Mouse (Mus musculus): ENCODE measurements at regions not wholly inside any gene's neighbourhood (a gene's known extent, or its start where the extent isn't known, plus 50 kb on each side); places are given as distances from the start of the nearest gene placed in this dataset.

GRCm38 (mm10) chr9:91207281-91207680 is 154.9 kb upstream of the Zic4 start:
- ATAC-seq (ENCODE audit: low read depth) = no peak
- Histone ChIP-seq H3K4me1 (ENCODE audit: control insufficient read depth, low read depth, low read length) (no peaks in the 10 kb centered on the region), H3K27ac (ENCODE audit: low read length) (no peak overlapping the region), H3K27me3 (ENCODE audit: control insufficient read depth, insufficient read depth, low read depth, low read length) (no peaks in the 10 kb centered on the region), H3K9me3 (replicated peaks; ENCODE audit: control insufficient read depth, low read length) (no peaks in the 10 kb centered on the region), H3K4me3 (ENCODE audit: low read depth, low read length) (no peak overlapping the region), H3K4me2 (ENCODE audit: low read depth, low read length) (no peak overlapping the region), H3K36me3 (ENCODE audit: control insufficient read depth, insufficient read depth) (no peaks in the 10 kb centered on the region), H3K9ac (ENCODE audit: low read depth, low read length) (no peak overlapping the region)
- WGBS (ENCODE audit: insufficient replicate concordance) = 39% methylated on average over 2 of the region's 2 CpGs

- 33% methylated on average over 10 of the region's 10 CpGs for WGBS (ENCODE audit: insufficient replicate concordance)
These were observed 134.4 kb upstream of the Zic4 start for GRCm38 (mm10) chr9:91227673-91228440.

GRCm38 (mm10) chr9:91228525-91228924 is 133.7 kb upstream of the Zic4 start:
- no peak overlapping the region for H3K9ac ChIP-seq (ENCODE audit: low read depth, low read length)
- H3K4me1 ChIP-seq (ENCODE audit: control insufficient read depth, low read depth, low read length) = no peaks in the 10 kb centered on the region
- no peak for ATAC-seq (ENCODE audit: low read depth)
- H3K9me3 ChIP-seq (replicated peaks; ENCODE audit: control insufficient read depth, low read length) = no peaks in the 10 kb centered on the region; the same call in 1 of the 2 replicates
- no peak overlapping the region for H3K4me2 ChIP-seq (ENCODE audit: low read depth, low read length)
- H3K27me3 ChIP-seq (ENCODE audit: control insufficient read depth, insufficient read depth, low read depth, low read length) = no peaks in the 10 kb centered on the region
- WGBS (ENCODE audit: insufficient replicate concordance) = 50% methylated on average over 5 of the region's 5 CpGs
- no peak overlapping the region for H3K27ac ChIP-seq (ENCODE audit: low read length)
- no peaks in the 10 kb centered on the region for H3K36me3 ChIP-seq (ENCODE audit: control insufficient read depth, insufficient read depth)
- H3K4me3 ChIP-seq (ENCODE audit: low read depth, low read length) = no peak overlapping the region

More at GRCm38 (mm10) chr9:91227673-91228440, 134.4 kb upstream of the Zic4 start:
- no peak overlapping the region for H3K9ac ChIP-seq (ENCODE audit: low read depth, low read length)
- H3K27ac ChIP-seq (ENCODE audit: low read length) = no peak overlapping the region
- no peaks in the 10 kb centered on the region for H3K36me3 ChIP-seq (ENCODE audit: control insufficient read depth, insufficient read depth)
- H3K4me2 ChIP-seq (ENCODE audit: low read depth, low read length) = no peak overlapping the region
- ATAC-seq (ENCODE audit: low read depth) = no peak
- H3K4me1 ChIP-seq (ENCODE audit: control insufficient read depth, low read depth, low read length) = no peaks in the 10 kb centered on the region
- no peak overlapping the region for H3K4me3 ChIP-seq (ENCODE audit: low read depth, low read length)
- no peaks in the 10 kb centered on the region for H3K27me3 ChIP-seq (ENCODE audit: control insufficient read depth, insufficient read depth, low read depth, low read length)
- H3K9me3 ChIP-seq (replicated peaks; ENCODE audit: control insufficient read depth, low read length) = no peaks in the 10 kb centered on the region; the same call in 1 of the 2 replicates

GRCm38 (mm10) chr9:91253886-91254285 is 108.3 kb upstream of the Zic4 start:
- H3K36me3 ChIP-seq (ENCODE audit: control insufficient read depth, insufficient read depth) = no peaks in the 10 kb centered on the region

GRCm38 (mm10) chr9:91291340-91291739 is 70.9 kb upstream of the Zic4 start:
- H3K4me2 ChIP-seq (ENCODE audit: low read depth, low read length) = no peak overlapping the region
- no peak for ATAC-seq (ENCODE audit: low read depth)
- no peaks in the 10 kb centered on the region for H3K4me1 ChIP-seq (ENCODE audit: control insufficient read depth, low read depth, low read length)
- H3K27ac ChIP-seq (ENCODE audit: low read length) = no peak overlapping the region
- no peak overlapping the region for H3K9ac ChIP-seq (ENCODE audit: low read depth, low read length)
- H3K4me3 ChIP-seq (ENCODE audit: low read depth, low read length) = no peak overlapping the region
- no peaks in the 10 kb centered on the region for H3K36me3 ChIP-seq (ENCODE audit: control insufficient read depth, insufficient read depth)
- H3K27me3 ChIP-seq (ENCODE audit: control insufficient read depth, insufficient read depth, low read depth, low read length) = no peaks in the 10 kb centered on the region
- H3K9me3 ChIP-seq (replicated peaks; ENCODE audit: control insufficient read depth, low read length) = no peaks in the 10 kb centered on the region
- 40% methylated on average over 3 of the region's 3 CpGs for WGBS (ENCODE audit: insufficient replicate concordance)

More at GRCm38 (mm10) chr9:91253886-91254285, 108.3 kb upstream of the Zic4 start:
- Histone ChIP-seq H3K4me3 (ENCODE audit: low read depth, low read length) (no peak overlapping the region), H3K4me2 (ENCODE audit: low read depth, low read length) (no peak overlapping the region), H3K9ac (ENCODE audit: low read depth, low read length) (no peak overlapping the region), H3K27me3 (ENCODE audit: control insufficient read depth, insufficient read depth, low read depth, low read length) (no peaks in the 10 kb centered on the region), H3K4me1 (ENCODE audit: control insufficient read depth, low read depth, low read length) (no peaks in the 10 kb centered on the region), H3K27ac (ENCODE audit: low read length) (no peak overlapping the region), H3K9me3 (replicated peaks; ENCODE audit: control insufficient read depth, low read length) (no peaks in the 10 kb centered on the region)
- no peak for ATAC-seq (ENCODE audit: low read depth)
- 50% methylated on average over 1 of the region's 1 CpGs for WGBS (ENCODE audit: insufficient replicate concordance)

All from liver, embryonic 16.5 days (tissue).